Mouse (Mus musculus) midbrain, embryonic 16.5 days (tissue): Measurements from ENCODE around the gene Fam20b. TPM values are rescaled to one million over a fixed set of nuclear protein-coding genes. Genes with fewer than 3 reads are reported as not detected.

Source experiments
- ATAC-seq: fragments of 200-750 bp; cut with Nextera tagmentation; 2 replicates; pipeline ENCODE4 v1.8.0; 2017; ENCODE audit warnings: moderate TSS enrichment
- H3K27ac ChIP-seq: fragments of 300-500 bp; sonication (generic); 2 replicates; pipeline ENCODE4 v1.5.1; 2014; ENCODE audit warnings: mild to moderate bottlenecking, low read length, mixed read lengths
- H3K27me3 ChIP-seq: fragments of 300-500 bp; sonication (generic); 2 replicates; pipeline ENCODE4 v1.6.1; 2014; ENCODE audit warnings: low read depth, low read length, mixed read lengths; ENCODE audit not compliant: control insufficient read depth, insufficient read depth
- H3K36me3 ChIP-seq: fragments of 300-500 bp; sonication (generic); 2 replicates; pipeline ENCODE4 v1.6.1; 2014; ENCODE audit warnings: mild to moderate bottlenecking, low read length, moderate library complexity, mixed read lengths; ENCODE audit not compliant: control insufficient read depth, insufficient read depth
- H3K4me1 ChIP-seq: fragments of 300-500 bp; sonication (generic); 2 replicates; pipeline ENCODE4 v1.6.1; 2014; ENCODE audit warnings: mild to moderate bottlenecking, low read length, mixed read lengths; ENCODE audit not compliant: control insufficient read depth, insufficient read depth
- H3K4me2 ChIP-seq: fragments of 300-500 bp; sonication (generic); 2 replicates; pipeline ENCODE4 v1.6.1; 2014; ENCODE audit warnings: mild to moderate bottlenecking, low read length, mixed read lengths
- H3K4me3 ChIP-seq: fragments of 300-500 bp; sonication (generic); 2 replicates; pipeline ENCODE4 v1.5.1; 2014; ENCODE audit warnings: low read depth, mild to moderate bottlenecking, low read length, moderate library complexity, mixed read lengths
- H3K9ac ChIP-seq: fragments of 300-500 bp; sonication (generic); 2 replicates; pipeline ENCODE4 v1.6.1; 2014; ENCODE audit warnings: low read depth, low read length, mixed read lengths
- H3K9me3 ChIP-seq: fragments of 300-500 bp; sonication (generic); replicated peaks from 2 replicates; pipeline ENCODE4 v1.6.1; 2014; ENCODE audit warnings: mild to moderate bottlenecking, low read length, mixed read lengths; ENCODE audit not compliant: control insufficient read depth, poor library complexity, severe bottlenecking
- WGBS: fragments of 180-500 bp; shearing (Covaris S2); extraction: QIAGEN DNeasy Blood & Tissue Kit; methylation state at CpG from one replicate; pipeline ENCODE4 v1.1.7; 2014; 5-methylcytosine and 5-hydroxymethylcytosine counted together
- polyA plus RNA-seq: library from polyadenylated mRNA; unstranded; fragments of >200 nt; fragmentation: Nextera tagmentation; extraction: Ambion mirVana; gene quantifications from 2 replicates; pipeline ENCODE4 v1.2.1, GENCODE M21; 2015

The Fam20b gene
- polyA plus RNA-seq: 34.4 and 34.5 TPM in 2 replicates

DNA sequence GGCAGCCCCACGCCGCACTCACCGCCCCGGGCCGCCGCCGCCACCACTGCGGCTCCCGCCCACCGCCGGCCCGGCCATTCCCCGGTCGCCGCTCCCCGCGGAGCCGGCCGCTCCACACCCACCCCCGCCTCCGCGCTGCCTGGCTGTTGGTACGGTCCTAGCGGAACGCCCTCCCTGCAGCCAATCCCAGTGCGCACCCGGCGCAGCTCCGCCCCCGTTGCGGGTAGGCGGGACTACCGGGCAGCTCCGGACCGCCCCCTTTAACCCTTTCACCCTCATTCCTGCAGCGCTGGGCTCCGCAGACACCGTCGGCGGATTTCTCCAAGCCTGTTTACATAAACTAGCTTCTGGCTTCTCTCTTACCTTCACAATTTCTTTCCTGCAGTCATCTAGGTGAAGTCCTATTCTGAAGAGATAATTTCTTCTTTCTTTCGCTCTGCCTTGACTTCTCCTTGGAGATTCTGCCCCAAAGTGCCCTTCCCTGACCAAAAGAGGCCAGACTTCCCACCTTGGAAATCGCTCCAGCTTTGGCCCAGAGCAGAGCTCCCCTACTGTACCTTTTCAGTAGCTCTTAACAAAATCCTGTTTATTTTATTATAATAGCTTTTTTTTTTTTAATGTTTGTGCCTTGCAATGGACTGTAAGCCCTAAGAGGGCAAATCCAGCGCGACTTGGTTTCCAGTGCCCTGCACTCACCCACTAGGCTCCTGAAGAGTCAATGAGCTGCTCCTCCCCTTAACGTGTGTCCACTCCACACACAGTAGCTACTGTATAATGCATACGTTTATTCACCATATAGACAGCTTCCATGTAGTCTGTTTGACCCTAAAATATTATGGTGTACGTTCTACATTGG is at the start of gene Fam20b:
TSS of gene Fam20b (minus strand) at position 137 of the 856 bp plus-strand sequence.
- peaks cover 12% of the 10 kb centered on the region for H3K4me1 ChIP-seq
- peak; percentile 96 for ATAC-seq
- H3K9ac ChIP-seq: peak within 1 kb of the TSS; percentile 82
- WGBS: under 1% methylated on average over 26 of the region's 47 CpGs
- H3K27me3 ChIP-seq: 0 out of 2 replicates have a peak, but pooled peaks cover 3% of the 10 kb centered on the region
- peak within 1 kb of the TSS; percentile 73 for H3K4me2 ChIP-seq
- H3K27ac ChIP-seq: peak within 1 kb of the TSS; percentile 95
- no peaks in the 10 kb centered on the region for H3K9me3 ChIP-seq
- H3K4me3 ChIP-seq: peak within 1 kb of the TSS; percentile 94
- 0 out of 2 replicates have a peak, but pooled peaks cover 3% of the 10 kb centered on the region for H3K36me3 ChIP-seq

DNA sequence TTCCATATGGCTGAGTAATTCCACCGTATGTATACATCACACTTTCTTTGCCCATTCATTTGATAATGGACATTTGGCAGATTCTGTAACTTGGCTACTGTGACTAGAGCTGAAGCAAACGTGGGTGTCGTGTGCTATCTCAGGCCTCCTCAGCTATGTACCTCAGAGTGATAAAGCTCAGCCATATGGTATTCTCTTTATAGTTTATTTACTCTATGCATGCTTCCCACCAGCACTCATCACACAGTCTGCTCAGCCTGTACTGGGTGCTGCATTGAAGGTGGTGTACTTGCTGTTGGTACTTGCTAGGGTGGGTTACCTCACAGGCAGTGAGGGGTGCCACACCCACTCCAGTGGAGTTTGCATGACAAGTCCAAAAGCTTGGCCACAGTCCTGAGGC is 46.4 kb upstream of the Fam20b start:
- no peak for ATAC-seq
- no peaks in the 10 kb centered on the region for H3K36me3 ChIP-seq

DNA sequence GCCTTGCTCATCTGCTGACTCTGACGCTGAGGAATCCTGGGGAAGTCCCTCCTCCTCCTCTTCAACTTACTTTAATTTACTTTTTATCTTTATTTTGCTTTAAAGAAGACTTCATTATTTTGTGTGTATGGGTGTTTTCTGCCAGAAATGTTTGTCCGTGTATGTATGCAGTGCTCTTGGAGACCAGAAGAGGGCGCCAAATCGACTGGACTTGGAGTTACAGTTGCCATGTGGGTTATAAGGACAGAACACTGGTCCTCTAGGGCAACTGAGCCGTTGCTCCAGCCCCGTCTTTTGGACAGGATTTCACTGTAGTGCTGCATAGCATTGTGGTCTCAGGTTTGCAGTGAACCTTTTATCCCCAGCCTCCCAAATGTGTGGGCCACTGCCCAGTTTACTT is 45.7 kb upstream of the Fam20b start:
- WGBS: 73% methylated on average over 6 of the region's 6 CpGs
- Histone ChIP-seq H3K4me2 (no peak overlapping the region), H3K27me3 (no peaks in the 10 kb centered on the region), H3K9me3 (0 out of 2 replicates have a peak, but pooled peaks cover 3% of the 10 kb centered on the region), H3K27ac (no peak overlapping the region), H3K4me3 (no peak overlapping the region), H3K4me1 (no peaks in the 10 kb centered on the region), H3K9ac (no peak overlapping the region), H3K36me3 (no peaks in the 10 kb centered on the region)
- ATAC-seq: no peak

More for the DNA sequence above, 46.4 kb upstream of the Fam20b start:
- H3K9ac ChIP-seq: no peak overlapping the region
- no peaks in the 10 kb centered on the region for H3K4me1 ChIP-seq
- H3K27me3 ChIP-seq: no peaks in the 10 kb centered on the region
- 0 out of 2 replicates have a peak, but pooled peaks cover 3% of the 10 kb centered on the region for H3K9me3 ChIP-seq
- H3K4me2 ChIP-seq: no peak overlapping the region
- no peak overlapping the region for H3K4me3 ChIP-seq
- H3K27ac ChIP-seq: no peak overlapping the region
- 92% methylated on average over 3 of the region's 3 CpGs for WGBS

DNA sequence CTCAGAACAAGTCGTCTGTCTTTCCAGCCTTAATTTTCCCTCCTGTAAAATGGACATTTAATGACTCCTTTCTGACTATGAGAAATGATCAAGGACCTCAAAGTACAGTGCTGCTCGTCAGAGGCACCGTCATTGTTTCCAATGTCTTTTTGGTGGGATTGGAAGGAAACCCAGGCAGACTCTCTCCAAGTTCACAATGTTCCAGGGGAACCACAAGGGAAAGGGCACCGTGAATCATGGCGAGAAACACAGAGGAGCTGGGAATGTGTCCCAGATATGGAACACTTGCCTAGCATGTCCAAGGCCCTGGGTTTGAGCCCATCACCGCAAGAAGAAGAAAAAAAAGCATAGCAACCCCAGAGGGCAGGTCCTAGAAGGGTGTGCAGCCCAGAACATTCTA is 44.4 kb upstream of the Fam20b start:
- no peak overlapping the region for H3K4me3 ChIP-seq
- no peak for ATAC-seq
- H3K27me3 ChIP-seq: no peaks in the 10 kb centered on the region
- H3K27ac ChIP-seq: no peak overlapping the region
- no peak overlapping the region for H3K9ac ChIP-seq
- no peaks in the 10 kb centered on the region for H3K4me1 ChIP-seq
- H3K9me3 ChIP-seq: 0 out of 2 replicates have a peak, but pooled peaks cover 3% of the 10 kb centered on the region
- no peak overlapping the region for H3K4me2 ChIP-seq
- H3K36me3 ChIP-seq: no peaks in the 10 kb centered on the region
- 94% methylated on average over 6 of the region's 6 CpGs for WGBS

DNA sequence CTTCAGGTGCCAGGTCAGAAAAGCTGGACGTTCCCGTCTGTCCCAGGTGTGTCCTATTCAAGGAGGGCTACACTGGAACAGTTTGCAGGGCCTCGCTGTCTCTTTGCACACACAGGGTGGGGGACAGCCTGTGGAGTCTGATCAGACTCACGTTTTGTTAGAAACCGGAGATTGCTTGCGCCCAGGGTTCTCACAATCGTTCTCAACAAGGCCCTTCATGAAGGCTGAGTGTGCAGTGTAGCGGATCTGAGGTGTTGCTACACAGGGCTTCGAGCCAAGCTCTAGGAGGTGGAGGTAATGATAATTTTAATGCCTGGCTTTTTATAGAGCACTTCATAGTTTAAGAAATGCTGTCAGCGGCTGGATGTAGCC is 42.5 kb upstream of the Fam20b start:
- WGBS: 73% methylated on average over 10 of the region's 10 CpGs

DNA sequence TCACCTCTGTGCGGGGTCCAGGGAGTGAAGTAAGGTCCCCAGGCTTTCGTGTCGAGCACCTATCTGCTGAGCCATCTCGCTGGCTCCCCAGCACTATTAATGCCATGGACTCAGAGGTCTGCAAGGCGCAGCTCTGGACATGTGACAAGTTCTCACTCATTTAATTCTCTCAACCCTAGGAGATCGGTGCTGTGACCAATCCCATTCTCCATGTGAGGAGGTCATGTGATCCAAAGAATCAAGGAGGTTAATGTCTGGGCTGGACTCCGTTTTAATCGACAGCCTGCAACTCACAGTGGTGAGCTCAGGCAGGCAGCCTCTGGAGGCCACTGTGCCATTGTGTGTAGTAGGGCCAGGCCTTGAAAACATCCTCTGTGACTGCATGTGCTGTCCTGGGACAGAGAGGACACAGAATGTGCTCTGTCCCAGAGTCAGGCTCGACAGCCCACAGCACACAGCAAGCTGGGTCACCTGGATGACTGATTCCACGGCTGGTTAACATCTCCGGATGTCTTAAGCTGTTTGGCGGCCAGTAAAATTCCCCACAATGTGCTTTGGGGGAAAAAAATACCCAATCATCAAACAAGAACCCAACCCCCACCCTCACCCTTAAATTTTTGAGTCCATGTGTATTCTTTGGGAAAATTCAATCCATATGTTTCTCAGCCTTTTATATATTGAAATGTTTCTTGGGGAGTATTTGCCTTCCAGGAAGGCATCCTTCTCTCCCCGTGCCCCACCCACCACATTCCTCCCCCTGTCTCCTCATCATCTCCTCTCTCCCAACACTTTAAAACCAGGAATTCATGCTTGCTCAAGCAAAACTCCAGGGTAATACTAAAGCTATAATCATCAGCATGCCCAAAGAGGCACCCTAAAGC is 41.9 kb upstream of the Fam20b start:
- H3K4me1 ChIP-seq: no peaks in the 10 kb centered on the region
- H3K4me2 ChIP-seq: no peak overlapping the region
- no peaks in the 10 kb centered on the region for H3K36me3 ChIP-seq
- no peaks in the 10 kb centered on the region for H3K27me3 ChIP-seq
- no peaks in the 10 kb centered on the region for H3K9me3 ChIP-seq
- H3K27ac ChIP-seq: peak overlapping the region; percentile 17; the same call in 1 of the 2 replicates
- no peak overlapping the region for H3K9ac ChIP-seq
- no peak for ATAC-seq
- H3K4me3 ChIP-seq: no peak overlapping the region
- 65% methylated on average over 13 of the region's 13 CpGs for WGBS

More for the DNA sequence above, 42.5 kb upstream of the Fam20b start:
- Histone ChIP-seq H3K4me1 (no peaks in the 10 kb centered on the region), H3K27ac (peak overlapping the region; percentile 17; the same call in 1 of the 2 replicates), H3K27me3 (no peaks in the 10 kb centered on the region), H3K9me3 (0 out of 2 replicates have a peak, but pooled peaks cover under 1% of the 10 kb centered on the region), H3K36me3 (no peaks in the 10 kb centered on the region), H3K4me2 (no peak overlapping the region), H3K4me3 (no peak overlapping the region), H3K9ac (no peak overlapping the region)
- ATAC-seq: no peak

DNA sequence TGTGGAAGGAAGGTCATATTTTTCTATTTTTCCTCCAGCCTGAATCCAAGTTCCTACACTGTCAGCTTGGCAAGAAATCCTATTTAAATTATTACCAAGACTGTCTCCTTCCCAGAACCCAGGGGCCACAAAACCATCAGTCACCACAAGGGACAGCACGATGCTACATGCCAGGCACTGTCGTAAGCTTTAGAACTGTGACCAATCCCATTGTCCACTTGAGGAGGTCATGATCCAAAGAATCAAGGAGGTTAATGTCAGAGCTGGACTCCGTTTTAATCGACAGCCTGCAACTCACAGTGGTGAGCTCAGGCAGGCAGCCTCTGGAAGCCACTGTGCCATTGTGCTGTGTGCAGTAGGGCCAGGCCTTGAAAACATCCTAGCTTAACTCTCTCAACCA is 39.4 kb upstream of the Fam20b start:
- Histone ChIP-seq H3K9ac (no peak overlapping the region), H3K27me3 (no peaks in the 10 kb centered on the region), H3K27ac (no peak overlapping the region), H3K4me3 (no peak overlapping the region), H3K4me2 (no peak overlapping the region), H3K36me3 (no peaks in the 10 kb centered on the region), H3K9me3 (no peaks in the 10 kb centered on the region), H3K4me1 (peaks cover 11% of the 10 kb centered on the region)
- WGBS: 25% methylated on average over 4 of the region's 4 CpGs
- no peak for ATAC-seq

DNA sequence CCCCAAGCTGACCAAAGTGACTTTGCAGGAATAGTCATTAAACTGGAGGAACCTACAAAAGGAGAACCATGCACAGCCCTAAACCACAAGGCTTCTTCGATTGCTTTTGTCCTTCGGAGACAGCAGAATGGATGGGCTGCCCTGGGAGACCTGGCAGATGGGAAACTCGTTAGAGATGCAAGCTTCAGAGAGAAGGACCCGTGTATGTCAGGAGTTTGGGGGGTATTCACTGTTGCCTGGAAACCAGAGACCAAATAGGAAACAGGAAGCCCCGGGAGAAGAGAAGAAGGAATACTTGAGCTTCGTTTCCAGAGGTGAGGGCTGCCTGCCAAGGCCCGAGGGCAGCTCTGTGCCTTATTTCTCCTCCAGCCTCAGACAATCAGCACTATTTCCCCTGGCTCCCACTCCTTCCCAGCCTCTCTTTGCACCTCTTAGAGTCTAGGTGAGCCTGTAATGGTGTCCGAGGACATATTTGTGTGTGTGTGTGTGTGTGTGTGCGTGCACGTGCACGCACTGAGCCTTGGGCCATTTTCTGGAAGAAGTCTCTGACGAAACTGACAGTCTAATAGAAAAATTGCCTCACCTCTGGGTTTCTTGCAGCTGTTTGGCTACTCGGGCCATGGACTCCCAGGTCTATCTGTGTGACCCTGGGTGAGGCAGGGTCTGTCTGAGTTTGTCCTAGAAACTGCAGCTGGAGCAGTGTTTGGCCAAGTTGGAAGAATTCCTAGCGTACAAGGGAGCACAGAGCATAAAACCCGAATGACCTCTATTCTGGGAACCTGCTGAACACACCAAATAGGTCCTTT is 35.9 kb upstream of the Fam20b start:
- peaks cover 18% of the 10 kb centered on the region for H3K4me1 ChIP-seq
- H3K4me3 ChIP-seq: no peak overlapping the region
- H3K4me2 ChIP-seq: peak overlapping the region; percentile 28
- no peaks in the 10 kb centered on the region for H3K9me3 ChIP-seq
- ATAC-seq: peak; percentile 73
- H3K9ac ChIP-seq: peak overlapping the region; percentile 23; the same call in 1 of the 2 replicates
- H3K27ac ChIP-seq: peak overlapping the region; percentile 69
- 40% methylated on average over 15 of the region's 15 CpGs for WGBS
- H3K27me3 ChIP-seq: no peaks in the 10 kb centered on the region
- no peaks in the 10 kb centered on the region for H3K36me3 ChIP-seq
